Mouse (Mus musculus) C2C12 (cell line): ENCODE measurements around the gene Stap2.

Source experiments
- CEBPB ChIP-seq: IDR thresholded peaks from one replicate; pipeline ENCODE4 v1.6.1; 2011; ENCODE audit warnings: low read depth, mild to moderate bottlenecking, control low read depth, moderate library complexity
- CTCF ChIP-seq: IDR thresholded peaks from one replicate; pipeline ENCODE4 v1.5.1; 2011; ENCODE audit not compliant: control insufficient read depth, insufficient read depth, insufficient read length
- MAX ChIP-seq: IDR thresholded peaks from one replicate; pipeline ENCODE4 v1.6.1; 2011; ENCODE audit warnings: mild to moderate bottlenecking, control low read depth
- MYOD1 ChIP-seq: IDR thresholded peaks from one replicate; pipeline ENCODE4 v1.6.1; 2011; ENCODE audit warnings: low read depth; ENCODE audit not compliant: control insufficient read depth, insufficient read length
- USF1 ChIP-seq: IDR thresholded peaks from one replicate; pipeline ENCODE4 v1.6.1; 2011; ENCODE audit warnings: low read depth, mild to moderate bottlenecking, control low read depth, moderate library complexity

DNA sequence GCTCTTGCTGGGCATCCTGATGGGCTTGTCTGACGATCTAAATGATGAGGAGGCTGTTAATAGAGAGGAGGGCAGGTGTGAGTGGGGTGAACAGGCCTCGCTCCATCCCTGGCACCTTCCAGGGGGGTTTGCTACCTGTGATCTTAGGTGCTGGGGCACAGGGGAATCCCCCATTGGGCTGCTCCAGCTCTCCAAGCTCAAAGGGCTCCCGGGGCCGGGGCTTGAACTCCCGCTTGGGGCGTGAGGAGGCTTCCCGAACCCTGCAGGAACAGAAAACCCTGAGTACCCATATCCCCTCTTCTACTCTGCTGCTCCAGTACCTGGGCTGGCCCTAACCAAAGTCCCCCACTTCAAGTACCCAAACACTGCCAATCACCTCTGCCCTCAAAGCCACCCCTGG, 12.5 kb upstream of the Stap2 start:
- TF ChIP-seq CEBPB (no peak), CTCF (no peak), USF1 (no peak), MAX (no peak), MYOD1 (no peak)
